Mouse (Mus musculus): ENCODE data around the gene Sema4c. TPM values are rescaled to one million over a fixed set of nuclear protein-coding genes. Genes with fewer than 3 reads are reported as not detected.

Sema4c gene
- polyA plus RNA-seq, 1 experiment, result 16.6 TPM

DNA sequence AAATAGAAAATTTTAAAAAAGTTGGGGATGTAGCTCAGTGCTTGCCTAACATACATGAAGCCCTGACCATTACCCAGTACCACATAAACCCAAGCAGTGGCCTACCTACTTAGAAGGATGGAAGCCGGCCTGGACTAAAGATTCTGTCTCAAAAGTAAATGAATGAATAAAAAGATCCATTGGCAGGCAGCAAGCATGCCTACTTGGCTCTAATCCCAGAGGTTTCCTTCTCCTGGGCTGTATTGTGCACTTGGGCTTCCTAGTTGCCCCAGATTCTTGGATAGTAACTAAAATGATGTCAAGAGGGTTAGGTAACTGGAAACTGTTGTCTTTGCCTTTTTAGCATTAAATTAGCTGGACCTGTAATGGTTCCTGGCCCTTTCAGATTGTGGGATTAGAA, 44.8 kb downstream of the Sema4c start:
- TF ChIP-seq MYOD1 (IDR thresholded peaks at IDR 0.05; ENCODE audit: control insufficient read depth, insufficient read length, low read depth) (no peak), MYOG (IDR thresholded peaks at IDR 0.05; ENCODE audit: control insufficient read depth, extremely low read depth, insufficient read length) (no peak), USF1 (IDR thresholded peaks at IDR 0.05; ENCODE audit: low read depth) (no peak), CTCF (IDR thresholded peaks at IDR 0.05; ENCODE audit: control insufficient read depth, insufficient read depth, insufficient read length) (no peak), FOSL1 (IDR thresholded peaks at IDR 0.05; ENCODE audit: insufficient read depth, low read length, poor library complexity, severe bottlenecking) (no peak), CEBPB (IDR thresholded peaks at IDR 0.05; ENCODE audit: low read depth) (no peak), MAX (IDR thresholded peaks at IDR 0.05) (no peak)
- Histone ChIP-seq H3K79me3 (ENCODE audit: low read depth) (peaks cover 6% of the 10 kb centered on the region), H3K36me3 (ENCODE audit: control insufficient read depth, insufficient read depth) (peaks cover 4% of the 10 kb centered on the region), H3K79me2 (ENCODE audit: control insufficient read depth, insufficient read depth) (peaks cover 31% of the 10 kb centered on the region), H3K4me3 (ENCODE audit: insufficient read depth, poor library complexity, severe bottlenecking) (peak overlapping the region; percentile 75), H3K27me3 (ENCODE audit: control insufficient read depth, insufficient read depth, insufficient read length) (no peaks in the 10 kb centered on the region), H3ac (ENCODE audit: control insufficient read depth, insufficient read length, low read depth) (no peak overlapping the region)

DNA sequence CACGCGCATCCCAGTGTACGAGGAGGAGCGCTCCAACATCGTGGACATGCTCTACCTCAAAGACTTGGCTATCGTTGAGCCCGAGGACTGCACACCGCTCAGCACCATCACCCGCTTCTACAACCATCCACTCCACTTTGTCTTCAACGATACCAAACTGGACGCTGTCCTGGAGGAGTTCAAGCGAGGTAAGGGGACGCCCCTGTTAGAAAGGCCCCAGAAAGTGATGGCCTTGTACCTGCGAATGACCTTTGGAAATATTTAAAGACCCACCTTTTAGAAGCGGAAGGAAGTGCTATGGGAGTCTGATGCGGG, 45.2 kb downstream of the Sema4c start:
- peaks cover 6% of the 10 kb centered on the region for H3K79me3 ChIP-seq (ENCODE audit: low read depth)
- H3K36me3 ChIP-seq (ENCODE audit: control insufficient read depth, insufficient read depth), result peaks cover 4% of the 10 kb centered on the region
- TF ChIP-seq FOSL1 (IDR thresholded peaks at IDR 0.05; ENCODE audit: insufficient read depth, low read length, poor library complexity, severe bottlenecking) (no peak), MYOG (IDR thresholded peaks at IDR 0.05; ENCODE audit: control insufficient read depth, extremely low read depth, insufficient read length) (no peak), MYOD1 (IDR thresholded peaks at IDR 0.05; ENCODE audit: control insufficient read depth, insufficient read length, low read depth) (no peak), CEBPB (IDR thresholded peaks at IDR 0.05; ENCODE audit: low read depth) (no peak), MAX (IDR thresholded peaks at IDR 0.05) (no peak), USF1 (IDR thresholded peaks at IDR 0.05; ENCODE audit: low read depth) (no peak), CTCF (IDR thresholded peaks at IDR 0.05; ENCODE audit: control insufficient read depth, insufficient read depth, insufficient read length) (no peak)
- H3K4me3 ChIP-seq (ENCODE audit: insufficient read depth, poor library complexity, severe bottlenecking), result peak overlapping the region; percentile 75
- H3ac ChIP-seq (ENCODE audit: control insufficient read depth, insufficient read length, low read depth), result peak overlapping the region; percentile 81
- H3K27me3 ChIP-seq (ENCODE audit: control insufficient read depth, insufficient read depth, insufficient read length), result no peaks in the 10 kb centered on the region
- peaks cover 31% of the 10 kb centered on the region for H3K79me2 ChIP-seq (ENCODE audit: control insufficient read depth, insufficient read depth)

DNA sequence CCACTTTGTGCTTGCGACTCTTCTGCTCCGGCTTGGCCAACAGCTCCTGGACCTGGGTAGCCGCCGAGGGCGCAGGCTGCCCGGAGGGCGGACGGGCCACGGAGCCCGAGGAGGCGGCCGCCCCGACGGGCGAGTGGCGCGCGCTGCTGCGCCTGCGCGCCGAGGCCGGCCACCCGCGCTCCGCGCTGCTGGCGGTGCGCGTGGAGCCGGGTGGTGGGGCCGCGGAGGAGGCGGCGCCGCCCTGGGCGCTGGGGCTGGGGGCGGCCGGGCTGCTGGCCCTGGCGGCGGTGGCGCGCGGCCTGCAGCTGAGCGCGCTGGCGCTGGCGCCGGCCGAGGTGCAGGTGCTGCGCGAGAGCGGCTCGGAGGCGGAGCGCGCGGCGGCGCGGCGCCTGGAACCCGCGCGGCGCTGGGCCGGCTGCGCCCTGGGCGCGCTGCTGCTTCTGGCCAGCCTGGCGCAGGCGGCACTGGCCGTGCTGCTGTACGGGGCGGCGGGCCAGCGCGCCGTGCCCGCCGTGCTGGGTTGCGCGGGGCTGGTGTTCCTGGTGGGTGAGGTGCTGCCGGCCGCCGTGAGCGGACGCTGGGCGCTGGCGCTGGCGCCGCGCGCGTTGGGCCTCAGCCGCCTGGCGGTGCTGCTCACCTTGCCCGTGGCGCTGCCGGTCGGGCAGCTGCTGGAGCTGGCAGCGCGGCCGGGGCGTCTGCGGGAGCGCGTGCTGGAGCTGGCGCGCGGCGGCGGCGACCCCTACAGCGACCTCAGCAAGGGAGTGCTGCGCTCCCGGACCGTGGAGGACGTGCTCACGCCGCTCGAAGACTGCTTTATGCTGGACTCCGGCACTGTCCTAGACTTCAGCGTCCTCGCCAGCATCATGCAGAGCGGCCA, 45.8 kb downstream of the Sema4c start:
- Histone ChIP-seq H3K79me3 (ENCODE audit: low read depth) (peaks cover 6% of the 10 kb centered on the region), H3K27me3 (ENCODE audit: control insufficient read depth, insufficient read depth, insufficient read length) (no peaks in the 10 kb centered on the region), H3K36me3 (ENCODE audit: control insufficient read depth, insufficient read depth) (peaks cover 4% of the 10 kb centered on the region), H3K79me2 (ENCODE audit: control insufficient read depth, insufficient read depth) (peaks cover 31% of the 10 kb centered on the region), H3ac (ENCODE audit: control insufficient read depth, insufficient read length, low read depth) (peak overlapping the region; percentile 81), H3K4me3 (ENCODE audit: insufficient read depth, poor library complexity, severe bottlenecking) (peak overlapping the region; percentile 75)
- no peak for TF ChIP-seq USF1 (IDR thresholded peaks at IDR 0.05; ENCODE audit: low read depth)
- no peak for TF ChIP-seq MYOG (IDR thresholded peaks at IDR 0.05; ENCODE audit: control insufficient read depth, extremely low read depth, insufficient read length)
- TF ChIP-seq CTCF (IDR thresholded peaks at IDR 0.05; ENCODE audit: control insufficient read depth, insufficient read depth, insufficient read length), result peak; percentile 61

DNA sequence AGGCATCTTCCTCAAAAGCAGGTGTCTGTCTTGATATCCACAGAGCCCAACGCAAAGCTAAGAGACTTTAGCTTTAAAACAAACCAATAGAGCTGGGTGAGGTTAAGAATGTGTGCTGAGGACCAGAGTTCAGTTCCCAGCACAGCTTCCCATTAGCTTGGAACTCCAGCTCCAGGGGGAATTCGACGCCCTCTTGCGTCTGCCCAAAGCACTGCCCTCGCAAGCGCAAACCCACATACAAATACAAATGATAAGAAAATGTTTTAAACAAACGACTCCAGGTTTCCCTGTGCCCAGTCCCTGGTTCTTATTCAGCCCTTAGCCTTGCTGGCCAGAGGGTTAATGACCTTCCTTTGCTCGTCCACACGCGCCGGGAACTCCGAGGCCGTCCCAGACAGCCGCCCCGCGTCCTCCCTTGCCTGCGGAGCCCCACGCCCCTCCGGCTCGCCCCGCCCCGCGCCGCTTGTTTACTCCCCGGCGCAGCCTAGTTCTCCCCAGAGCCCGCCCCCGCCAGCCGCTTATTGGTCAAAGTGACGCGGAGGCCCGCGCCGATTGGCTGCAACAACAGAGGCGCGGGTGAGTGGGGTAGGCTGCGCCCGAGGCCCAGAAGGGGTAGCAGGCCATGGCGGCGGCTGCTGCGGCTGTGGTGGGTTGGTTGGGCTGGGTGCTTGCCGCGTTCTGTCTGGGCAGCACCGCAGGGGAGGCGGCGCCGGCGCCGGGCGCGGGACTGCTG, 46.7 kb downstream of the Sema4c start, which contains the start of gene Cnnm3:
Gene Cnnm3, plus strand, starts transcription at position 579 of the 733 bp plus-strand sequence.
- H3K79me3 ChIP-seq (ENCODE audit: low read depth), result peaks cover 3% of the 10 kb centered on the region
- H3K4me3 ChIP-seq (ENCODE audit: insufficient read depth, poor library complexity, severe bottlenecking), result peak within 1 kb of the TSS; percentile 75
- no peaks in the 10 kb centered on the region for H3K27me3 ChIP-seq (ENCODE audit: control insufficient read depth, insufficient read depth, insufficient read length)
- peak within 1 kb of the TSS; percentile 81 for H3ac ChIP-seq (ENCODE audit: control insufficient read depth, insufficient read length, low read depth)
- H3K36me3 ChIP-seq (ENCODE audit: control insufficient read depth, insufficient read depth), result peaks cover 4% of the 10 kb centered on the region
- TF ChIP-seq MYOD1 (IDR thresholded peaks at IDR 0.05; ENCODE audit: control insufficient read depth, insufficient read length, low read depth) (no peak), MYOG (IDR thresholded peaks at IDR 0.05; ENCODE audit: control insufficient read depth, extremely low read depth, insufficient read length) (no peak), CEBPB (IDR thresholded peaks at IDR 0.05; ENCODE audit: low read depth) (no peak), MAX (IDR thresholded peaks at IDR 0.05) (no peak), USF1 (IDR thresholded peaks at IDR 0.05; ENCODE audit: low read depth) (no peak), CTCF (IDR thresholded peaks at IDR 0.05; ENCODE audit: control insufficient read depth, insufficient read depth, insufficient read length) (no peak), FOSL1 (IDR thresholded peaks at IDR 0.05; ENCODE audit: insufficient read depth, low read length, poor library complexity, severe bottlenecking) (no peak)
- peaks cover 31% of the 10 kb centered on the region for H3K79me2 ChIP-seq (ENCODE audit: control insufficient read depth, insufficient read depth)

DNA sequence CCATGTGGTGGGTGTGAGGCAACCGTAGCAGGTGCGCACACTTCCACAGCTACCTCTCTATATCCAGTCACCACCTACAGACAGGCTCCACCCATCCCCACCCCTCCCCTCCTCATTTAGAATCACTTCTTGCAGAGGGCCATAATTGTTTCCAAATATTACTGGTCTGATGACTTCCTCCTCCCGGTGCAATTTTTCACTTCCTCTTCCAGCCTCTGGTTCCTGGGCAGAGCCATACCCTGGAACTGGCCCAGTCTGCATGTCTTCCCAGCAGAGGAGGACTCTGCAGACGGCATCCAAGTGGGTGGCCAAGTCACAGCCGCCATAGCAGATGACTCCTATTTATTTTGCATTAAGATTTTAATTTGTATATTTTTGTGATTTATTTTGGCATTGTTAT, 49.9 kb downstream of the Sema4c start:
- no peak overlapping the region for H3K4me3 ChIP-seq (ENCODE audit: insufficient read depth, poor library complexity, severe bottlenecking)
- peaks cover 3% of the 10 kb centered on the region for H3K79me3 ChIP-seq (ENCODE audit: low read depth)
- no peak overlapping the region for H3ac ChIP-seq (ENCODE audit: control insufficient read depth, insufficient read length, low read depth)
- peaks cover 4% of the 10 kb centered on the region for H3K36me3 ChIP-seq (ENCODE audit: control insufficient read depth, insufficient read depth)
- H3K27me3 ChIP-seq (ENCODE audit: control insufficient read depth, insufficient read depth, insufficient read length), result no peaks in the 10 kb centered on the region
- peaks cover 7% of the 10 kb centered on the region for H3K79me2 ChIP-seq (ENCODE audit: control insufficient read depth, insufficient read depth)
- TF ChIP-seq CEBPB (IDR thresholded peaks at IDR 0.05; ENCODE audit: low read depth) (no peak), MAX (IDR thresholded peaks at IDR 0.05) (no peak)
